Mouse (Mus musculus) MEL (cell line): ENCODE data around the gene Gtf2h2. TPM values are rescaled to one million over a fixed set of nuclear protein-coding genes. Genes with fewer than 3 reads are reported as not detected.

Experiments
- DNase-seq: peaks from one replicate; pipeline ENCODE4 v3.0.0; 2011; ENCODE audit warnings: low read depth, low spot score
- H3K27ac ChIP-seq: 2 replicates; pipeline ENCODE4 v1.5.1; 2012; ENCODE audit warnings: low read depth, mild to moderate bottlenecking, control low read depth, low read length, moderate library complexity; ENCODE audit not compliant: control insufficient read depth
- H3K27me3 ChIP-seq, 2 experiments: fragments of 150-350 bp in 1 of 2; sonication (generic) in 1 of 2; 2 replicates each; pipeline ENCODE4 v1.6.1; 2012; ENCODE audit warnings: low read length in 2 of 2, mild to moderate bottlenecking in 2 of 2, improper control_type of control experiment in 1 of 2, moderate library complexity in 1 of 2; ENCODE audit not compliant: insufficient read depth in 2 of 2, control insufficient read depth in 1 of 2
- H3K36me3 ChIP-seq, 2 experiments: 2 replicates each; pipeline ENCODE4 v1.6.1; 2012 to 2014; ENCODE audit warnings: low read length in 2 of 2, improper control_type of control experiment in 1 of 2, inconsistent platforms in 1 of 2, mild to moderate bottlenecking in 1 of 2; ENCODE audit not compliant: insufficient read depth in 2 of 2, control insufficient read depth in 1 of 2
- H3K4me1 ChIP-seq, 2 experiments: fragments of 150-350 bp in 1 of 2; sonication (generic) in 1 of 2; 2 replicates each; pipeline ENCODE4 v1.6.1; 2012; ENCODE audit warnings: low read length in 2 of 2, improper control_type of control experiment in 1 of 2, mild to moderate bottlenecking in 1 of 2; ENCODE audit not compliant: insufficient read depth in 2 of 2, control insufficient read depth in 1 of 2
- H3K4me3 ChIP-seq, 2 experiments: fragments of 150-350 bp in 1 of 2; sonication (generic) in 1 of 2; 2 replicates each; pipeline ENCODE4 v1.5.1; 2012; ENCODE audit warnings: low read depth in 2 of 2, low read length in 2 of 2, mild to moderate bottlenecking in 2 of 2, moderate library complexity in 2 of 2, control low read depth in 1 of 2, improper control_type of control experiment in 1 of 2; ENCODE audit not compliant: control insufficient read depth in 1 of 2, insufficient read depth in 1 of 2
- H3K79me2 ChIP-seq: 2 replicates; pipeline ENCODE4 v1.6.1; 2012; ENCODE audit warnings: mild to moderate bottlenecking, low read length, moderate library complexity; ENCODE audit not compliant: control insufficient read depth, poor library complexity, insufficient read depth
- H3K9ac ChIP-seq: 2 replicates; pipeline ENCODE4 v1.6.1; 2012; ENCODE audit warnings: low read depth, mild to moderate bottlenecking, control low read depth, low read length, moderate library complexity; ENCODE audit not compliant: control insufficient read depth, poor library complexity, severe bottlenecking
- H3K9me3 ChIP-seq: fragments of 150-350 bp; sonication (generic); replicated peaks from 2 replicates; pipeline ENCODE4 v1.6.1; 2012; ENCODE audit warnings: mild to moderate bottlenecking, low read length, improper control_type of control experiment, moderate library complexity; ENCODE audit not compliant: insufficient read depth
- BHLHE40 ChIP-seq: IDR thresholded peaks from 2 replicates; pipeline ENCODE4 v1.6.1; 2012; ENCODE audit warnings: low read depth, mild to moderate bottlenecking, inconsistent platforms, low read length, improper control_type of control experiment, borderline replicate concordance
- CHD1 ChIP-seq: IDR thresholded peaks from 2 replicates; pipeline ENCODE4 v1.6.1; 2012; ENCODE audit warnings: low read depth, mild to moderate bottlenecking, inconsistent platforms, low read length, improper control_type of control experiment
- CHD2 ChIP-seq: IDR thresholded peaks from 2 replicates; pipeline ENCODE4 v1.6.1; 2011; ENCODE audit warnings: low read length, improper control_type of control experiment
- CTCF ChIP-seq, 3 experiments: IDR thresholded peaks in 2 of 3; conservative IDR thresholded peaks in 1 of 3; 2 replicates each; pipeline ENCODE4 v1.5.1; 2011 to 2012; ENCODE audit warnings: low read length in 3 of 3, low read depth in 2 of 3, mild to moderate bottlenecking in 2 of 3, improper control_type of control experiment in 1 of 3, inconsistent platforms in 1 of 3, mixed read lengths in 1 of 3, moderate library complexity in 1 of 3; ENCODE audit not compliant: control insufficient read depth in 1 of 3, insufficient read depth in 1 of 3, poor library complexity in 1 of 3, severe bottlenecking in 1 of 3
- EP300 ChIP-seq, 2 experiments: IDR thresholded peaks; 2 replicates each; pipeline ENCODE4 v1.6.1; 2011; ENCODE audit warnings: improper control_type of control experiment in 2 of 2, low read length in 2 of 2, low read depth in 1 of 2, mild to moderate bottlenecking in 1 of 2
- ETS1 ChIP-seq: IDR thresholded peaks from 2 replicates; pipeline ENCODE4 v1.6.1; 2012; ENCODE audit warnings: low read depth, mild to moderate bottlenecking, inconsistent platforms, low read length, improper control_type of control experiment, moderate library complexity
- GABPA ChIP-seq: IDR thresholded peaks from 2 replicates; pipeline ENCODE4 v1.6.1; 2012; ENCODE audit warnings: low read depth, mild to moderate bottlenecking, inconsistent platforms, low read length, improper control_type of control experiment, moderate library complexity
- HCFC1 ChIP-seq: IDR thresholded peaks from 2 replicates; pipeline ENCODE4 v1.6.1; 2012; ENCODE audit warnings: low read depth, mild to moderate bottlenecking, inconsistent platforms, low read length, improper control_type of control experiment, moderate library complexity
- JUND ChIP-seq: IDR thresholded peaks from 2 replicates; pipeline ENCODE4 v1.6.1; 2011; ENCODE audit warnings: low read depth, mild to moderate bottlenecking, improper control_type of control experiment, low read length
- KAT2A ChIP-seq: conservative IDR thresholded peaks from 2 replicates; pipeline ENCODE4 v1.6.1; 2012; ENCODE audit warnings: low read depth, low read length, improper control_type of control experiment, inconsistent platforms
- MYC ChIP-seq: IDR thresholded peaks from 2 replicates; pipeline ENCODE4 v1.6.1; 2011; ENCODE audit warnings: low read depth, mild to moderate bottlenecking, low read length, improper control_type of control experiment, moderate library complexity
- NRF1 ChIP-seq: IDR thresholded peaks from 2 replicates; pipeline ENCODE4 v1.6.1; 2014; ENCODE audit warnings: low read depth, mild to moderate bottlenecking, inconsistent platforms, low read length, improper control_type of control experiment, moderate library complexity; ENCODE audit not compliant: poor library complexity, insufficient read depth, severe bottlenecking
- POLR2A ChIP-seq, 2 experiments: IDR thresholded peaks; 2 replicates each; pipeline ENCODE4 v1.6.1; 2011 to 2012; ENCODE audit warnings: low read length in 2 of 2, mild to moderate bottlenecking in 2 of 2, control low read depth in 1 of 2, improper control_type of control experiment in 1 of 2, low read depth in 1 of 2, moderate library complexity in 1 of 2; ENCODE audit not compliant: control insufficient read depth in 1 of 2, insufficient read depth in 1 of 2, poor library complexity in 1 of 2
- POLR2AphosphoS2 ChIP-seq: IDR thresholded peaks from 2 replicates; pipeline ENCODE4 v1.6.1; 2011; ENCODE audit warnings: low read length, improper control_type of control experiment
- RAD21 ChIP-seq: IDR thresholded peaks from 2 replicates; pipeline ENCODE4 v1.6.1; 2011; ENCODE audit warnings: mild to moderate bottlenecking, low read depth, low read length, improper control_type of control experiment
- RCOR1 ChIP-seq: IDR thresholded peaks from 2 replicates; pipeline ENCODE4 v1.6.1; 2012; ENCODE audit warnings: low read depth, mild to moderate bottlenecking, inconsistent platforms, low read length, improper control_type of control experiment
- SIN3A ChIP-seq: IDR thresholded peaks from 2 replicates; pipeline ENCODE4 v1.6.1; 2012; ENCODE audit warnings: low read length, improper control_type of control experiment, inconsistent platforms
- TAL1 ChIP-seq: IDR thresholded peaks from 2 replicates; pipeline ENCODE4 v1.6.1; 2012; ENCODE audit warnings: mild to moderate bottlenecking, inconsistent platforms, low read length, moderate library complexity, mixed read lengths
- ZKSCAN1 ChIP-seq: IDR thresholded peaks from 2 replicates; pipeline ENCODE4 v1.6.1; 2012; ENCODE audit warnings: low read depth, mild to moderate bottlenecking, inconsistent platforms, low read length, improper control_type of control experiment, moderate library complexity
- polyA plus RNA-seq, 2 experiments: library from polyadenylated mRNA; stranded (reverse) in 1 of 2; unstranded in 1 of 2; fragments of >175 nt in 1 of 2; fragments of >200 nt in 1 of 2; gene quantifications; 2 replicates each; pipeline versions ENCODE4 v1.2.1 to v1.2.4; 2012; ENCODE audit warnings: low replicate concordance in 2 of 2, low read depth in 1 of 2; ENCODE audit not compliant: insufficient read length in 2 of 2, insufficient read depth in 1 of 2, missing spikeins in 1 of 2
- total RNA-seq: library from RNA; depleted of rRNA; stranded (reverse); fragments of 300-350 nt; gene quantifications from 2 replicates; pipeline ENCODE4 v1.2.3, GENCODE M21; 2012

Gtf2h2 gene
- total and polyA plus RNA-seq, 3 experiments = 47.2 to 71.6 TPM; not detected in 1

DNA sequence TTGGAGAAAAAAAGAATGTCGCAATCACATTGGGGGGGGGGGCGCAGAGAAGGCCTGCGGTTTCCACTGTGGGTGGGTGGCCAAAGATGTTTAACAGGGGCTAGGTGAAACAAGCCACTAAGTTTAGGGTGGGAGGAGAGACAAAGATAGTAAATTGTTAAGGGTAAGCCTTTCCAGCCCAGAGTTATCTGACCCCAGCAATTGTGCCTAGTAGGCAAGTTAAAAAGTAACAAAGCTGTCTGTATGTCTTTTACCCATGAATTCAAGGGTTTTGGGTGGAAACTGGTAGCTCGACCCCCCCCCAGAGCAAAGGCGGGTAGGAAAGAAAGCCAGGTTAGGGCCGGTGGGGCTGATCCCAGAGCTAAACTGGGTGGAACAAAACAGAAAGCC, 34.3 kb upstream of the Gtf2h2 start:
- DNase-seq = no peak
- no peak overlapping the region for H3K27ac ChIP-seq
- peaks cover 2 to 8% of the 10 kb centered on the region in 2 experiments; a peak in 3 of 4 replicates for H3K4me1 ChIP-seq

DNA sequence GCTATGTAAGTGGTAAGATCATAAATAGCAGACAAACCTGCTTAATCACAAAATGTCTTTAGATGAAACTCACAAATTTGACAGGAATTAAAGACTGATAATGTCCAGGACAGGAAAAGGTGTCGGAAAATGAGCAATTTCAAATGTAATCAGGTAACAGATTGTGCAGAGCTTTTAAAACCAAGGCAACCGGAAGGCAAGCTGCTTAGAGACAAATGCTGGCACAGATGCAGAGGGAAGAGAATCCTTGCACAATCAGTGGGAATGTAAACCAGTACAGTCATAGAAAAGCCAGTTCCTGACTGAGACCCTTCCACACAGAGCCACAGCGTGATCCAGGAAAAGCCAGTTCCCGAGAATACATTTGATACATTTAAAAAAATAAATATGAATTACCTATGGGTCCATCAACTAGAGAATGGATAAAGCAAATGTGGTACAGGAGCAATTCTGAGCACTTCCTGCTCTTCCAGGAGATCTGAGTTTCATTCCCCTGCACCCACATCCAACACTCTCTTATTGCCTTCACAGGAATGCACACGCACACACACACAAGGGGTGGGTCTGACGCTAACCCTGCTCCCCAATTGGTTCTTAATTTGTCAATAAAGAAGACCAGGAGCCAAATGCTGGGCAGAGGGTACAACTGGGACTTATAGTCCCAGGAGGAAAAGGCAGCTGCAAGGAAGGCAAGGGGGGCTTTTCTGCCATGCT, 33.7 kb upstream of the Gtf2h2 start:
- H3K27me3 ChIP-seq = no peaks in the 10 kb centered on the region
- no peak overlapping the region for H3K4me3 ChIP-seq
- H3K9me3 ChIP-seq = no peaks in the 10 kb centered on the region
- H3K36me3 ChIP-seq = no peaks in the 10 kb centered on the region
- no peak for TF ChIP-seq POLR2A (IDR thresholded peaks at IDR 0.05; ENCODE audit: control insufficient read depth in 1 of 2, insufficient read depth in 1 of 2, low read depth in 1 of 2, low read length in 2 of 2, poor library complexity in 1 of 2)
- TF ChIP-seq POLR2AphosphoS2 = no peak
- no peak for TF ChIP-seq KAT2A
- no peak for TF ChIP-seq CTCF (IDR thresholded peaks at IDR 0.05 in 2 of 3, conservative IDR thresholded peaks at IDR 0.05 in 1 of 3; ENCODE audit: control insufficient read depth in 1 of 3, insufficient read depth in 1 of 3, low read depth in 2 of 3, low read length in 3 of 3, poor library complexity in 1 of 3, severe bottlenecking in 1 of 3)
- TF ChIP-seq BHLHE40 = no peak
- no peak for TF ChIP-seq RCOR1
- H3K9ac ChIP-seq = no peak overlapping the region
- no peak overlapping the region for H3K27ac ChIP-seq
- H3K79me2 ChIP-seq = no peaks in the 10 kb centered on the region
- peaks cover 2 to 10% of the 10 kb centered on the region in 2 experiments; a peak in 3 of 4 replicates for H3K4me1 ChIP-seq
- DNase-seq = no peak

More for the DNA sequence above, 34.3 kb upstream of the Gtf2h2 start:
- Histone ChIP-seq H3K9ac (no peak overlapping the region), H3K36me3 (no peaks in the 10 kb centered on the region), H3K4me3 (no peak overlapping the region), H3K79me2 (no peaks in the 10 kb centered on the region), H3K27me3 (no peaks in the 10 kb centered on the region), H3K9me3 (no peaks in the 10 kb centered on the region)
- TF ChIP-seq CTCF (IDR thresholded peaks at IDR 0.05 in 2 of 3, conservative IDR thresholded peaks at IDR 0.05 in 1 of 3; ENCODE audit: control insufficient read depth in 1 of 3, insufficient read depth in 1 of 3, low read depth in 2 of 3, low read length in 3 of 3, poor library complexity in 1 of 3, severe bottlenecking in 1 of 3) = no peak

DNA sequence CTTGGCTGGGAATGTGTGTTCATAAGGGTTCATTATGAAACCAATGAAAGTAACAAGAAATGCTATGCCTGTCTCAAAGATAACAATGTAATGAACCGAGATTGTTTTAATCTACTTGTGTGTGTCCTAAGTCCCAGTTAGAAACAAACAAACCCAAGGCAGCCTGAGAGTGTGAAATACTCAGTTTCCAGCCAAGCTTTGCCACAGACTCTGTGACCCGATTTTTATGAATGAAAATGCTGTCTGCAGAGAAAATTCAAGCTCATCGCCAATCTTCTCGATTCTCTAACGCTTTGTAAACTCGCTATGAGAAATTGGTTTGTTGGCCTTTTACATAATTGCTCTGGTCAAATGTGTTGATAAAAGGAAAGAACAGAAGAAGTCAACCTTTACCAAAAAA, 32.5 kb upstream of the Gtf2h2 start:
- H3K9me3 ChIP-seq = no peaks in the 10 kb centered on the region
- peaks cover 2 to 10% of the 10 kb centered on the region in 2 experiments; a peak in 3 of 4 replicates for H3K4me1 ChIP-seq
- no peak overlapping the region for H3K4me3 ChIP-seq
- DNase-seq = no peak
- TF ChIP-seq CHD1 (no peak), NRF1 (no peak), POLR2A (IDR thresholded peaks at IDR 0.05; ENCODE audit: control insufficient read depth in 1 of 2, insufficient read depth in 1 of 2, low read depth in 1 of 2, low read length in 2 of 2, poor library complexity in 1 of 2) (no peak), EP300 (IDR thresholded peaks at IDR 0.05; ENCODE audit: low read depth in 1 of 2, low read length in 2 of 2) (no peak), RAD21 (no peak), ZKSCAN1 (no peak), CHD2 (no peak), MYC (no peak), GABPA (no peak), RCOR1 (no peak), ETS1 (no peak), TAL1 (no peak), SIN3A (no peak), HCFC1 (no peak), JUND (no peak)
- H3K79me2 ChIP-seq = no peaks in the 10 kb centered on the region
- no peak overlapping the region for H3K27ac ChIP-seq
- no peak overlapping the region for H3K9ac ChIP-seq
- H3K36me3 ChIP-seq = no peaks in the 10 kb centered on the region
- no peaks in the 10 kb centered on the region for H3K27me3 ChIP-seq
